Mouse (Mus musculus): ENCODE measurements at regions not wholly inside any gene's neighbourhood (a gene's known extent, or its start where the extent isn't known, plus 50 kb on each side); places are given as distances from the start of the nearest gene placed in this dataset.

- no peak for ATAC-seq (replicated peaks; ENCODE audit: low FRiP score, poor library complexity, severe bottlenecking)
These were observed 58.8 kb upstream of the Fut8 start for GRCm38 (mm10) chr12:77179138-77179537.

- ATAC-seq (replicated peaks; ENCODE audit: low FRiP score, poor library complexity, severe bottlenecking) = no peak
These were observed 59.9 kb upstream of the Fut8 start for GRCm38 (mm10) chr12:77177811-77178578.

- no peak for ATAC-seq (replicated peaks; ENCODE audit: low FRiP score, poor library complexity, severe bottlenecking)
These were observed 60.6 kb upstream of the Fut8 start for GRCm38 (mm10) chr12:77177303-77177702.

- ATAC-seq (replicated peaks; ENCODE audit: low FRiP score, poor library complexity, severe bottlenecking) = no peak
These were observed 63.9 kb upstream of the Fut8 start for GRCm38 (mm10) chr12:77174032-77174431.

GRCm38 (mm10) chr12:77172540-77172939 is 65.4 kb upstream of the Fut8 start:
- ATAC-seq (replicated peaks; ENCODE audit: low FRiP score, poor library complexity, severe bottlenecking) = no peak

GRCm38 (mm10) chr12:77170257-77170656 is 67.7 kb upstream of the Fut8 start:
- no peak for ATAC-seq (replicated peaks; ENCODE audit: low FRiP score, poor library complexity, severe bottlenecking)

GRCm38 (mm10) chr12:77168367-77168766 is 69.6 kb upstream of the Fut8 start:
- ATAC-seq (replicated peaks; ENCODE audit: low FRiP score, poor library complexity, severe bottlenecking) = no peak

GRCm38 (mm10) chr12:77156698-77157097 is 81.2 kb upstream of the Fut8 start:
- ATAC-seq (replicated peaks; ENCODE audit: low FRiP score, poor library complexity, severe bottlenecking) = no peak

GRCm38 (mm10) chr12:77155626-77156025 is 82.3 kb upstream of the Fut8 start:
- no peak for ATAC-seq (replicated peaks; ENCODE audit: low FRiP score, poor library complexity, severe bottlenecking)

- no peak for ATAC-seq (replicated peaks; ENCODE audit: low FRiP score, poor library complexity, severe bottlenecking)
These were observed 86.5 kb upstream of the Fut8 start for GRCm38 (mm10) chr12:77151471-77151870.

GRCm38 (mm10) chr12:77149835-77150234 is 88.1 kb upstream of the Fut8 start:
- ATAC-seq (replicated peaks; ENCODE audit: low FRiP score, poor library complexity, severe bottlenecking) = no peak

GRCm38 (mm10) chr12:77148146-77148545 is 89.8 kb upstream of the Fut8 start:
- no peak for ATAC-seq (replicated peaks; ENCODE audit: low FRiP score, poor library complexity, severe bottlenecking)

GRCm38 (mm10) chr12:77143958-77144357 is 94.0 kb upstream of the Fut8 start:
- no peak for ATAC-seq (replicated peaks; ENCODE audit: low FRiP score, poor library complexity, severe bottlenecking)

GRCm38 (mm10) chr12:77143521-77143920 is 94.4 kb upstream of the Fut8 start:
- no peak for ATAC-seq (replicated peaks; ENCODE audit: low FRiP score, poor library complexity, severe bottlenecking)

- ATAC-seq (replicated peaks; ENCODE audit: low FRiP score, poor library complexity, severe bottlenecking) = no peak
These were observed 94.8 kb upstream of the Fut8 start for GRCm38 (mm10) chr12:77143105-77143504.

- ATAC-seq (replicated peaks; ENCODE audit: low FRiP score, poor library complexity, severe bottlenecking) = no peak
These were observed 95.7 kb upstream of the Fut8 start for GRCm38 (mm10) chr12:77142224-77142623.

- no peak for ATAC-seq (replicated peaks; ENCODE audit: low FRiP score, poor library complexity, severe bottlenecking)
These were observed 96.4 kb upstream of the Fut8 start for GRCm38 (mm10) chr12:77141260-77142201.

GRCm38 (mm10) chr12:77140656-77141055 is 97.3 kb upstream of the Fut8 start:
- ATAC-seq (replicated peaks; ENCODE audit: low FRiP score, poor library complexity, severe bottlenecking) = no peak

GRCm38 (mm10) chr12:77140141-77140540 is 97.8 kb upstream of the Fut8 start:
- no peak for ATAC-seq (replicated peaks; ENCODE audit: low FRiP score, poor library complexity, severe bottlenecking)

GRCm38 (mm10) chr12:77139718-77140117 is 98.2 kb upstream of the Fut8 start:
- ATAC-seq (replicated peaks; ENCODE audit: low FRiP score, poor library complexity, severe bottlenecking) = no peak

All from erythroid progenitor cell, adult 5-6 weeks (primary cell).